Mouse (Mus musculus): ENCODE results near the gene D430041D05Rik.
A peak's percentile ranks its signal among the peaks of the same experiment; 100 is the strongest.
"Not testable (repeated sequence)": the region's sequence is repeated elsewhere in the genome, so short reads cannot be mapped to it uniquely, and the experiment has no call there.

The D430041D05Rik gene

DNA sequence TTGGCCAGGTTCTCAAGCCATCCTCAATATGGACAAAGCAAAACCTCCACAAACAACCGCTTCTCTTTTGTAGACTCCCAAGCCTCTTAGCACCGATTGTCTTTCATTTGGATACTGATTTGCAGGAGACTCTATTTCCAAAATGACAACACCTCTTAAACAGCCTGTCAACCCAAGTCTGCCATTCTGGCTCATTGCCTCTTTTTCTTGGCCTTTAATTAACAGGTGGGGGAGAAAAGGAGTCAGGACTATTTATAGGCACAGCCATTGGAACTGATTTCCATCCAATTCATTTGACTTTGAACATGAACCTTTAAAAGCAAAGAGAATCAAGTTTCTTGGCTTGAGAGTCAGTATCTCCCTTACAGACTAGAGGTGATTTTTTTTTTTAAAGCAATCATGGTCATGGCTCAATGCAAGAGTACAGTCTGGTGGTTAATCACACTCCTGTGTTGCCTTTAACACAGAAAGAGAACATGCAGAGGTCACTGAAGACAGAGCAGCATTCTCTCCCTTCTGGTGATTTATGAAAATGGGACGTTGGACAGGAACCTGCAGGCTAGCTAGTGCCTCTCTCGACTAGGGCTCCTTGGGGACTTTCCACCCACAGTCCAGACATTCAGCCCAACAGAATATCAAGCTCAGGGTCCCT lies 262.8 kb downstream of the D430041D05Rik start:
- DNase-seq = no peak

DNA sequence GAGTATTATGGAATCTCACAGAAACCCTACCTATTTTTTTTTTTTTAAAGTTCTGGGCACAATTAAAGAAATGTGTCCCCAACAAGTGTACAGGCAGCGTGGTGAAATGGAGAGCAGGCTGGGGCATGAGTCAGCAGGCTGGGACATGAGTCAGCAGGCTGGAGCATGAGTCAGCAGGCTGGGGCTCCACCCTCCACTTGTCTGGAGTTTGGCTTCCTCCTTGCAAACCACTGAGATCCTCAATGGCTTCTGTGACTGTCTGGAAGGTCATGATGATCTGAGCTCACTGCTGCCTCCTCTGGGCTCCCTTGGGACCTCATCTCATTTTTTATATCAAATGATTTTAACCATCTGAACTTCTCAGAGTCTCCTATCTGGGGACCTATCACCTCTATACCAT lies 264.8 kb downstream of the D430041D05Rik start:
- no peak for DNase-seq

DNA sequence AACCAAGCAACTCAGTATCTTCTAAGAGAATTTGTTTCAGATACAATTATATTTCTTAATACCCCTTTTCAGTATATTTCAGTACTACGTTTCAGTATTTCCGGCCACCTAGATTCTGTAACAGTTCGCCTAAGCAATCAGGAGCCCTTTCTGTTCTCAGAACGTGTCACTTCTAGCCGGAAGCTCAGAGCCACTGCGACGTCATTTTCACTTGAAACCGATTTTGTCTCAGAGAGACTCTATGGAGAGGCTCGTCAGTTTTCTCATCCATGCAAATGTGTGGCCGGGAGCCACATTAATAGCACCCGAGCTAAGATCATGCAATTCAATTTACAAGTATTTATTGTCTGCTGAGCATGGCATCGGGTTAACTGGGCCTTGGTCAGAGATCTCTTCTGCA lies 266.8 kb downstream of the D430041D05Rik start:
- DNase-seq = no peak

DNA sequence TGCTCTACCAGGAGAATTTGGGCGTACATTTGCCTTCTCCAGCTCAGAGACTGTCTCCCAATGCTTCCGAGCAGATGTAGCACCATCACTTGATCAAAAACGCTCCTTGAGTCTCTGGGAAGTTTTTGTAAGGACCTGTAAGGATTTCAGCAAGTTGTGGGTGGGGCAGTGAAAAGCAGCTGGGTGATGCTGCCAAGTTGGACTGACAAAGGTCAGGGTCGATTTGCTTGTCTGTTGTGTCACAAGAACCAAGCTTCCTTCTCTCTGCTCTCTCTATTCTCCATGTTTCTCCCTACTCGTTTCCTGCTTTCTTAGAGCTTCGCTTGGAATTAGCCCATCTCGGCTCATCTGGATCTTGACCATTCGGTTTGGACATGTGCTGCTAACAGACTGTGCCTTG lies 268.7 kb downstream of the D430041D05Rik start:
- DNase-seq = no peak

DNA sequence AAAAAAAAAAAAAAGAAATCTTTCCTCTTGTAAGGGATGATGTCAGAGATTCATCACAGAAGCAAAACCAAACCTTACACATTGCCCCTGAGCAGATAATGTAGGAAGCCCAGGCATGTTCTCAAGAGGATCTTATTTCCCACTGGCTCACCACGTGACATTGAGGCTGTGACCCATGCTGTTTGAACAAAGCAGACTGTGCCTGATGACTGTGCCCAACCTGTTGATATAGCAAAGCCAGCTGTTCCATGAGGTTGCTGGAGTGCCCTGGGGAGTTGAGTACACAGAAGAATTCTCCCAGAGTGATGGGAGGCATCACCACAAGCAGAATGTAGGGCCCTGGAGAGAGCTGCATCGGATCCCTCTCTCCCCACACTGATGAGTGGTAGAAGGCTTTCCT lies 274.9 kb downstream of the D430041D05Rik start:
- no peak for DNase-seq

DNA sequence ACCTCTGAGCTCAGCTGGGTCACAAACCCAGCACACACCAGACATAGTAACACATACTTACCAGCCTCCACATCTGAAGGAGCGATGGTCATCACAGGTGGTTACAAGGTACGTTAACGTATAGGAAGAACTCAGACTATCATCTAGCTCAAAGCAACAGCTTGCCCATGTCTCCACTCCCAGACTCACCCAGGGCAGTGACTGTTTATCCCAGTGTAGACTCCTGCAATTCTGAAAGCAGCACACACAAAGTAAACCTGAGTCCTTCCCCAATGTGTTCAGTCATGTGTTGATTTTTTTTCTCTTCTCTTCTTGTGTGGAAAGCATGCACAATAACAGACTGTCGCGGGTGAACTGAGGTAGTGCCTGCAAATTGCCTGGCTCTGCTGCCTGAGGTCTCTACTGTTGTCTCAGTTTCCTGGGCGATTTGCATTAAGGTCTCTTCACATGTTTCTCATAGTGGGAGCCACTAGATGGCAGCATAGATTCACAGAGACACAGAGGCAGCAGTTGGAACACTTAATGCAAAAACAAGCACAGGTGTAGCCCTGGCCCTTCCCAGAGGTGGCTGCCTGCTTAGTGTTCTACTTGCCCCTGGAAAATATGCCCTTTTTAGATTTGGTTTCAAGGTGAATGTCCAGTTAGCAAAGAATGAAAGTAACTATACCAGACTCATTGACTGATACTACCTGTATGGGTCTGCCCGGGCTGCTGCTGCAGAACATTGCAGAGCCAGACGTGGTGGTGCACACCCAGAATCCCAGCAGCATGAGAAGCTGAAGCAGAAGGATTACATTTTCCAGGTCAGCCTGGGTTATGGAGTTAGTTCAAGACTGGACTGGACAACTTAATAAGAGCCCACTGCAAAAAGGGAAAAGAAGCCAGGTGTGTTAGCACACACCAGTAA lies 276.4 kb downstream of the D430041D05Rik start:
- peak; percentile 73 for DNase-seq

DNA sequence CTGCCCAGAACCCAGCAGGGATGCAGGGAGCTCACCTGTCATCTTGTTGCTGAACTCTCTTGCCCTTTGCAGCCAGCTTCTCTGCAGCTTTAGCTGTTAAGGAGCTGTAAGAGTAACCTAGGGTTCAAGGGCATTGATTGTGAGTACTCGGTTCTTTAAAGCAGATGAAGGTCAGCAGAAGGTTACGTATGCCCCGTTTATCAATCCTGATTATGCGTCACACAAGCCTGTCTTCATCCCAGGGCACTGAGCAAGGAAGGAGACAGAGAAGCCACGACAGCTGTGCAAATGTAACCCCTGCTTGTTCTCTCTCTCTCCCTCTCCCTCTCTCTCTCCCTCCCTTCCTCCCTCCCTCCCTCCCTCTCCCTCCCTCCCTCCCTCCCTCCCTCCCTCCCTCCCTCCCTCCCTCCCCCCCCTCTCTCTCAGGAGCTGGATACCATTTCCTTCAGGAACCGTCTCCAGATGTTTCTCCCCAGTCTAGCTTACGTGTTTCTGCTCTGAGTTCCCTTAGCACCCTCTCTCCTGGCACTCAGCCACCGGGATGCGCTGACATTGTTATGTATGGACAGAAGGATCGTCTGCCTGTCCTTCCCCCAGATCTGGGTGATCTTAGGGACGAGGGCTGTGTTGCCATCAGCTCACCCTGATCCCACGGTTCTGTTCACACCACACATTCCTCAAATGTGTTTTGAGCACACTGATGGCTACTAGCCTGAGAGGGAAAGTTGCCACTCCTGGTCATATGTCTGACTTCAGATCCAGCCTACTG lies 277.6 kb downstream of the D430041D05Rik start:
- no peak for DNase-seq

DNA sequence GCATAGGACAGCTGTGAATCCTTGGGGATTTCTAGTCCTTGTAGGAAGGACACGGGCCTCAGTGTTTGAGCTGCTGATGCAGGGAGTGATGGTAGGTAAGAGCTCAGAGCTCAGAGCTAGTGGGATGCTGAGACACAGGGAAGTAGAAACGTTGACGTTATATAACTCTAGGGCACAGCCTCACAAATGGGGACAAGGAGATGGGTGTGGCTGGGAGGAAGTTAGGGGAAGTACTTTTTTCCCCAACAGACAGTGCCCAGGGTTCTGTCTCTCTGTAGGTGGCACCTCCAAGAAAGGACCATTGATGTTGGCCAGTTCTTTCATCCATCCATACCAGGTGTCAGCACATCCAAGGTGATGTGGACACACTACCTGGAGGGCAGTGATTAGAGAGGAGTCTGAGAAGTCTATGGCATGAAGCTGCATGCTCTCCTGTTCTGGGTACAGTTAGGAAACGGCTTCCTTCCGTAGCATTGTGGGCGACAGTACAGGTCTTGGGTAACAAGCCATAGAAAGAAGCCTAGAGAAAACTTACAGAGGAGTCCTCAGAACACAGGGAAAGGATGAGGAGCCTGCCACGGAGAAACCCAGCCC lies 278.4 kb downstream of the D430041D05Rik start:
- no peak for DNase-seq

DNA sequence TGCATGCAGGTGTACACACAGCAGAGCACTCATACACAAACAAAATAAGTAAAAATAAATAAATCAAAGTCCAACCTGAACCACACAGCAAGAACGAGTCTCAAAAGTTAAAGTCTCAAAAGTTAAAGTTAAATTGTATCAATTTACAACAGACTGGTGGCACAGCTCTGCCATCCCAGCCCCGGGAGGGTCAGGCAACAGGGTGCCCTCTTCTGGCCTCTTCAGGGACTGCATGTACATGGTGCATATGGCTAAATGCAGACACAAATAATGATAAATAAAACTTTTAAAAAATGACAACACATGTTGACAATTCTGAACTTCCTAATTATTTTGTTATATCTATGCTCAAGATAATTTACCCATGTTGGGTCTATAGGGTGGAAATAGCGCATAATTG lies 279.8 kb downstream of the D430041D05Rik start:
- peak; percentile 62 for DNase-seq

DNA sequence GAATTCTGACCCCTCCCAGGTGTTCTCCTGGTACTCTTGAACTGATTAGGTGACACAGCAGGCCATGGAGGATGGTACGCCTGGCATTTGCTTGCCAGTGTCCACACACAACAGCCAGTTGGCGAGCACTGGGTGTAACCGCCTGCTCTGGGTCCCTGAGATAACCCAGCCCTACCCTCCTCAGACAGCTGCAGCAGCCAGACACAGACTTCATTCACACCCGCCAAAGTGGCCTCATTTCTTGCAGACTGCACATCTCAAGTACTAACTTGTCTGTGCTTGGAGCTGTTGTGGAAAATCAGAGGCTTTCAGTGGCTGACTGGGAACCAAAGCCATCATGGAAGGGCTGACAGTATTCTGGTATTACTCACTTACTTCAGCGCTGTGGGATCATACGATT lies 280.6 kb downstream of the D430041D05Rik start:
- peak; percentile 22 for DNase-seq

DNA sequence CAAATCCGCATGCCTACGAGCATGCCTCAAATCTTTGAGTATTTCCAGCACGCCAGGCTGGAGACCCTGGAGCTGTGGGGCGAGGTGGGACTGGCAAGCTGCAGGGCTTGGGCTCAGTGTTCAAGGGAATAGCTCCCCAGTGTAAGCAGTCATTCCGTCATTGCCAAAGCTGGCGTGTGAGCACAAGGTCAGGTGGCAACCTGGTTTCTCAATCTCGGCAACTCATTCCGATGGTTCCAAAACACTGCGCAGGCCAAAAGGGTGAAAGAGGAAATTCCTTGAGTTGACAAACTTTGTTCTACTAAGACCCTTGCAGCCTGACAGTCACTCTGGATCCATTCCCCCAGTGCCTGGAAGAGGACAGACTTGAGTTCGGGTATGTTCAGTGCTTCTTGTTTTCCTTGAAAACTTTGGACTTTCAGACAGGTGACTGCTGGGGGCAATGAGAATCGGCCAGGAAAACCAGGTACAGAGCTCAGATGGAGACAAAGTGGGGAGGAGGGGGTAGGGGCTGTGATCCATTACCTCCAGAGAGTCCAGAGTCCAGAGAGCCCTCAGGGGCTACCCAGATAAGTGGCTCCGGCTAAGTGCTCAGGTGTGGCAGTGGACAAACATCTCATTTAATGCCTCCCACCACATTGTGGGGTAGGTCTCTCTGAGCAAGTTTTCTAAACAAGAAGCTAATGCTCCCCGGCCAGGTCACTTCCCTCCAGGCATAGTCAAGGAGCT lies 281.8 kb downstream of the D430041D05Rik start:
- peak; percentile 38 for DNase-seq

DNA sequence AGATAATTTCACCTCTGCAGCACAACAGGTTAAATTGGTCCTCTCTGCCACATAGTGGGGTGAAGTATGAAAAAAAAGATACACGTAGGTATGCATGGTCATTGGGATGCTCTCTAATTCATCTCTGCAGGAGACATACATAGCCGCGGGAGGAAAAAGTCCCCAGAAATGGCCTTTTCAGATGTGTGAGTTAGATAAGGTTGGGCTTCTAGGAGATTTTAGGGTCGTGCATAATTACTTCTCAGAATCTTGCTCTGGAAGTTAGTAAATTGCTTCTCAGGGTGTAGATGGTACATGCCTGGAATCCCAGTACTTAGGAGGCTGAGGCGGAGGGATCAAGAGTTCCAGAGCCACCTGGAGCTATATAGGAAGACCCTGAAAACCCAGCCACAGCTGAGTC lies 286.7 kb downstream of the D430041D05Rik start:
- no peak for DNase-seq

DNA sequence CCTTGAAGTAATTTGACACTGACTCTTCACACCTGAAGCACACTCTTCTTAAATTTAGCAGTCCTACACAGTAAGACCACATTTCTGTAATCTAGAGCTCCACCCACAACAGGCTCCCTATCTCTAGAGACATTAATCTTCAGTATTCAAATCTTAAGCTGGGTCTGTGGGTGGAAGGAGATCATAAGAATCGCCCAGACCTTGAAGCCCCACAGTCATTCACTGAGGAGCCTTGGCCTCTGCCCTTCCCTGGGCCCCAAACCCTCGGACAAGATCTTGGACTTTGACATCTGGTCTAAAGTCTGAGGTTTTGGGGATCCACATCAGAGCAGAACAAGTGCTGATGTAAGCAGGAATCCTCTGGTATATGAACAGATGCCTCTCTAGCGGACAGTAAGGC lies 287.3 kb downstream of the D430041D05Rik start:
- DNase-seq = no peak

DNA sequence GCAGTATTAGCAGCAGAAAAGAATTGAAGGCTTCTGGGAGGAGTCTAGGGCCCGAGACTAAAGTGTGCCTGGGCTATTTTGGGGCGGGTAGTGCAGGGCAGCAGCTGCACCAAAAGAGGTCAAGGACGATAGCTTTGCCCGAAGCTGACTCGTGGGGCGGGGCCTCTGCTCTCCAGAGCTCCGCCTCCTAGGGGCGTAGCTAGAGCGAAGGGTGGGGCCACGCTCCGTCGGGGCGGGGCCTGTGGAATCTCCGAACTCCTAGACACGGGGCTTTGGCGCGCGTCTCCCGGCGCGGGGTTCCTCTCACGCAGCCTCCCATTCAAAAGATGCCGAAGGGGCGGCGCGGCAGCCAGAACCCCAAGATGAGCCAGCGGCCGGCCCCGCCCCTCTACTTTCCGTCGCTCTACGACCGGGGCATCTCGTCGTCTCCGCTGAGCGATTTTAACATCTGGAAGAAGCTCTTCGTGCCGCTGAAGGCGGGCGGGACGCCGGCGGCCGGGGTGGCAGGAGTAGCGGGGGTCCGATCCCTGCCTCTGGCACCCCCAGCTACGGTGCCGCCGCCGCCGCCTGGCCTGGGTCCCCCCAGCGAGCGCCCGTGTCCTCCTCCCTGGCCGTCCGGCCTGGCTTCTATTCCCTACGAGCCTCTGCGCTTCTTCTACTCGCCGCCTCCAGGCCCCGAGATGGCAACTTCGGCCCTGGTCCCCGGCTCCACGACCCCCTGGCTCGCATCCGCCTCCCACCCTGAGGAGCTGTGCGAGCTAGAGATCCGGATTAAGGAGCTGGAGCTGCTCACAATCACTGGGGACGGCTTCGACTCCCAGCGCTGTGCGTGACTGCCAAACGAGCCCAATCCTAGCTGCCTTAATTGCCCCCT lies 288.1 kb downstream of the D430041D05Rik start, which contains the start of gene A930018P22Rik:
A930018P22Rik (plus strand) TSS at position 265 of the 874 bp plus-strand sequence.
- peak; percentile 91 for DNase-seq

DNA sequence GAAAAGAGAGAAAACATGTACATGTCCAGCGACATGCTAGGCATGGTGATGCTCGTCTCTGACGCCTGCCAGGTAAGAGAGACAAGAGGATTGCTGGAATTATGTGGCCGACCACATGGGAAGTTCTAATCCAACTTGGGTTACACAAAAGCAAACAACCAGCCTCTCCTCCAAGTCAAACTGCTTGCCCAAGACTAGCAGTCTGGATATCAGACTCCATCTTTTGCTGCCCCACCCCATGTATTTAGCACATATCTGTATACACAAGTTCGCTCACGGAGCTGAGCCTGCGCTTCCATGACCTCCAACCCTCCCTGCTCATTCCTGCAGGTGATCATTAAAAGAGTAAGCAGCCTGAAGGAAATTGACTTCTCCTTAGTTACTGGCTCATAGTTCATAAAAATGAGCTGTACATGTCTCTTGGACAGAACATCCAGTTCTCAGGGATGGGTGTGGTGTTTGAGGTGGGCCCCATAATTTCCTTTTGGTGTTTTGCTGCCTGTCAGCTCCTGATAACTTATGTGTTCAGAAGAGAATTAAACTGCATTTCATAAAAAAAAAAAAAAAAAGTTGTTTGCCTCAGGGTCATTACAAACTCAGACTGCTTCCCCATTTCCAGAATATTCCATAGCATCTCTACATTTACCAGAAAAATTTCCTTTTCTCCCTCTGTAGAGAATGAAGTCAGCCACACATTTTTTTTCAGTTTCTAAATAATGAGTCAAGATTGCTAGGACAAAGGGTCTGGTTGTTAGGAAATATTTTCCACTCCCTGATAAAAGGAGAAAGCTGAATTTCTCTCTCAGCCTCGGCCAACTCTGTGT lies 288.9 kb downstream of the D430041D05Rik start:
- DNase-seq = no peak

DNA sequence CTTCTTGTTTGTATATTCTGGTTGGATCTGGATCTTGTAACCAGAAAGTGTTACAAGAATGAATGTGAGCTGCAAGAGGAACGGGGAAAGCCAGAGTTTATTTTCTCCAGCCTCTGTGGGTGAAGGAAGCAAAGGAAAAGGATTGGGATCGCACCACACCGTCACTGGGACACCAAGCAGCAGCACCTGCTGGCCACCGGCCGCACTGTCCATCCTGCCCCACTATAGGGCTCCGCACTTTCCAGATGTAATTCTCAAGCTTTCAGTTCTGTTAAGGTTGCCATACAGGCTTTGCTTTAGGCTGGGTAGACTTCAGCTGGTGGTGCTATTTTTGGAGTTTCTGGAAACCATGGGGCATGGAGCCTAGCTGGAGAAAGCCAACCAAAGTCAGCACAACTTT lies 290.5 kb downstream of the D430041D05Rik start:
- DNase-seq = no peak

DNA sequence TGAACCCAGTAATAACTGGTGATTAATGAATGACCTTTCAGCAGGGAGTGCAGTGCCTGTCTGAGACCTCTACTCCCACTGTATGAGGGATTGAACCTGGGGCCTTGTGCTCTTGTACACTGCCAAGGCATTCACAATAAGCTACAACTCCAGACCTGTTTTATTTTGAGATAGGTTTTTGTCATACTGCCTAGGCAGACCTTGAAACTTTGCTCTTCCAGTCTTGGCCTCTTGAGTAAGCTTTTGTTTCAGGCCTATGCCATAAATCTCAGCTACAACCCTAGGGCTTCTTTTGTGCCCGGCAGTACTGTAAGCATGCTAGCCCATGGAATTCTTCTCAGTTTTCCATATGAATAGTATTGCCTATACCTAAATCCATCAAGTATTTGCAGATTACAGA lies 291.7 kb downstream of the D430041D05Rik start:
- no peak for DNase-seq

DNA sequence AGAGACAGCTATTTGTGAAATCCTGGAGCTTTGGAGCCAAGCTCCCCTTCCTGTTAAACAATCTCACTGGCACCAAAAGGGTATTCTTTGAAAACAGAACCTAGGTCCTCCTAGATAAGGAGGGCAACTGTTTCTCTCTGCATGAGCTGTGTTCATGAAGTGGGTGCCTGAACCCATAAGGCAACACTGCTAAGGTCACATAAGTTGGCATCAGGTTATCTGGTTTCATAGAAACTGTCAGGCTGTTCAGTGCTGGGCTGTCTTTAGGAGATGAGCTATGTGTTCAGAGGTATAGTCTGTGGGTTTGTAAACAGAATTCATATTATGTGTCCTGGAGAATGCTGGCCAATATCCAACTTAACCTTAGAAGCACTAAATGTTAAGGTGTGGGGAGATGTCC lies 293.6 kb downstream of the D430041D05Rik start:
- DNase-seq = not testable (repeated sequence)

DNA sequence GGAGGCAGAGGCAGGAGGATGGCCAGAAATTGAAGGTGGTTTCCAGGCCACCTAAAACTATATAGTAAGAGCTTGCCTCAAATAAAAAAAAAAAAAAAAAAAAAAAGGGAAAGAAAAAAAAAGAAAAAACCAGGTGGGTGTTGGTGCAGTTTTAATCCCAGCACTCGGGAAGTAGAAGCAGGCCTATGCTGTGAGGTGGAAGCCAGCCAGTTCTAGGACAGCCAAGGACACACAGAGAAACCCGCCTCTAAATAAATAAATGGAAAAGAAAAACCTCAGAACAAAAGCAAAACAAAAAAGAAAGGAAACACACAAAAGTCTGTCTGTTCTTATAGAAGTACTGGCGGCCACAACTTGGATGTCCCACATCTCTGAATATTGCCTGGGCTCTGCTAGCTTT lies 295.9 kb downstream of the D430041D05Rik start:
- DNase-seq = no peak

DNA sequence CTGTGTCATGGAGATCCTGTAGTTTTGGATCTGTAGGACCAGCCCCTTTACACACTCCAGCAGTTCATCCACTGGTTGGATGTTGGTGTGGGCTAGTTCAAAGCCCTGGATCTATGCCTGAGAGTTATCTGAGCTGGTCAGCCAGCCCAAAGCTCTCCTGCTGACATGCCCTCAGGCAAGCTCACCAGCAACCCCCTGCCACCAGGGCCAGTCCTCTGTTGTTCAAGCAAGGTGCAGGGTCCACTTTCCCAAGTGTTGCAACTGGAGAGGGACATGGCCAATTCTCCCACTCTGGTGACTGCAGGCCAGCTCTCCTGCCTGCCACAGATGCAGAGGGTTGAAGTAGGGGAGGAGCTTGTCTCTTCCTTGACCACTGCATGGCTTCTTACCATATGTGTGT lies 297.2 kb downstream of the D430041D05Rik start:
- DNase-seq = not testable (repeated sequence)
